Mouse (Mus musculus): ENCODE results near the gene Nadk2. TPM values are rescaled to one million over a fixed set of nuclear protein-coding genes. Genes with fewer than 3 reads are reported as not detected.

Gene Nadk2
- polyA plus RNA-seq, 1 experiment from 2014 or later, result 22.7 TPM

- no peaks in the 10 kb centered on the region for H3K9me3 ChIP-seq (ENCODE audit: control insufficient read depth, low read length)
- no peaks in the 10 kb centered on the region for H3K4me1 ChIP-seq (replicated peaks; ENCODE audit: control insufficient read depth, insufficient read depth, low read length)
- no peak overlapping the region for H3K27ac ChIP-seq (ENCODE audit: low read length)
- H3K27me3 ChIP-seq (replicated peaks; ENCODE audit: control insufficient read depth, insufficient read depth, low read length), result no peaks in the 10 kb centered on the region
- peaks cover 20% of the 10 kb centered on the region for H3K36me3 ChIP-seq (ENCODE audit: control insufficient read depth, insufficient read depth)
- no peak overlapping the region for H3K9ac ChIP-seq (replicated peaks; ENCODE audit: low read depth, low read length)
- no peak overlapping the region for H3K4me3 ChIP-seq (replicated peaks; ENCODE audit: low read length)
- no peak overlapping the region for H3K4me2 ChIP-seq (ENCODE audit: low read length)
- WGBS, result 96% methylated on average over 4 of the region's 4 CpGs
- ATAC-seq, result no peak
These were observed 51.9 kb downstream of the Nadk2 start for GRCm38 (mm10) chr15:9122989-9123388.

- H3K9me3 ChIP-seq (ENCODE audit: control insufficient read depth, low read length), result no peaks in the 10 kb centered on the region
- WGBS, result 94% methylated on average over 21 of the region's 21 CpGs
- H3K4me1 ChIP-seq (replicated peaks; ENCODE audit: control insufficient read depth, insufficient read depth, low read length), result no peaks in the 10 kb centered on the region
- no peak overlapping the region for H3K9ac ChIP-seq (replicated peaks; ENCODE audit: low read depth, low read length)
- ATAC-seq, result no peak
- peaks cover 21% of the 10 kb centered on the region for H3K36me3 ChIP-seq (ENCODE audit: control insufficient read depth, insufficient read depth)
- H3K4me3 ChIP-seq (replicated peaks; ENCODE audit: low read length), result no peak overlapping the region
- H3K27ac ChIP-seq (ENCODE audit: low read length), result no peak overlapping the region
- H3K4me2 ChIP-seq (ENCODE audit: low read length), result no peak overlapping the region
- H3K27me3 ChIP-seq (replicated peaks; ENCODE audit: control insufficient read depth, insufficient read depth, low read length), result no peaks in the 10 kb centered on the region
These were observed 53.8 kb downstream of the Nadk2 start for GRCm38 (mm10) chr15:9124856-9125255.

- H3K4me1 ChIP-seq (replicated peaks; ENCODE audit: control insufficient read depth, insufficient read depth, low read length), result peaks cover 5% of the 10 kb centered on the region; the same call in 1 of the 2 replicates
- ATAC-seq, result no peak
- no peak overlapping the region for H3K27ac ChIP-seq (ENCODE audit: low read length)
- H3K4me3 ChIP-seq (replicated peaks; ENCODE audit: low read length), result no peak overlapping the region
- no peaks in the 10 kb centered on the region for H3K27me3 ChIP-seq (replicated peaks; ENCODE audit: control insufficient read depth, insufficient read depth, low read length)
- H3K36me3 ChIP-seq (ENCODE audit: control insufficient read depth, insufficient read depth), result peaks cover 22% of the 10 kb centered on the region
- H3K9me3 ChIP-seq (ENCODE audit: control insufficient read depth, low read length), result no peaks in the 10 kb centered on the region
- H3K4me2 ChIP-seq (ENCODE audit: low read length), result no peak overlapping the region
- WGBS, result 94% methylated on average over 7 of the region's 7 CpGs
- no peak overlapping the region for H3K9ac ChIP-seq (replicated peaks; ENCODE audit: low read depth, low read length)
These were observed 56.2 kb downstream of the Nadk2 start for GRCm38 (mm10) chr15:9127051-9127791.

- no peaks in the 10 kb centered on the region for H3K9me3 ChIP-seq (ENCODE audit: control insufficient read depth, low read length)
- WGBS, result 74% methylated on average over 9 of the region's 9 CpGs
- H3K27ac ChIP-seq (ENCODE audit: low read length), result no peak overlapping the region
- no peaks in the 10 kb centered on the region for H3K27me3 ChIP-seq (replicated peaks; ENCODE audit: control insufficient read depth, insufficient read depth, low read length)
- no peak overlapping the region for H3K4me2 ChIP-seq (ENCODE audit: low read length)
- peaks cover 12% of the 10 kb centered on the region for H3K4me1 ChIP-seq (replicated peaks; ENCODE audit: control insufficient read depth, insufficient read depth, low read length)
- peaks cover 11% of the 10 kb centered on the region for H3K36me3 ChIP-seq (ENCODE audit: control insufficient read depth, insufficient read depth)
- peak; percentile 32; the same call in 1 of the 2 replicates for ATAC-seq
- no peak overlapping the region for H3K4me3 ChIP-seq (replicated peaks; ENCODE audit: low read length)
- no peak overlapping the region for H3K9ac ChIP-seq (replicated peaks; ENCODE audit: low read depth, low read length)
These were observed 59.9 kb downstream of the Nadk2 start for GRCm38 (mm10) chr15:9130772-9131498.

GRCm38 (mm10) chr15:9131499-9131888, 60.4 kb downstream of the Nadk2 start:
- WGBS, result 90% methylated on average over 4 of the region's 4 CpGs
- Histone ChIP-seq H3K4me2 (ENCODE audit: low read length) (no peak overlapping the region), H3K9me3 (ENCODE audit: control insufficient read depth, low read length) (no peaks in the 10 kb centered on the region), H3K27ac (ENCODE audit: low read length) (no peak overlapping the region), H3K4me3 (replicated peaks; ENCODE audit: low read length) (no peak overlapping the region), H3K36me3 (ENCODE audit: control insufficient read depth, insufficient read depth) (peaks cover 11% of the 10 kb centered on the region), H3K9ac (replicated peaks; ENCODE audit: low read depth, low read length) (no peak overlapping the region), H3K27me3 (replicated peaks; ENCODE audit: control insufficient read depth, insufficient read depth, low read length) (no peaks in the 10 kb centered on the region), H3K4me1 (replicated peaks; ENCODE audit: control insufficient read depth, insufficient read depth, low read length) (peaks cover 12% of the 10 kb centered on the region)
- ATAC-seq, result no peak

- Histone ChIP-seq H3K36me3 (ENCODE audit: control insufficient read depth, insufficient read depth) (peaks cover 13% of the 10 kb centered on the region), H3K4me2 (ENCODE audit: low read length) (no peak overlapping the region), H3K27ac (ENCODE audit: low read length) (no peak overlapping the region), H3K4me3 (replicated peaks; ENCODE audit: low read length) (no peak overlapping the region), H3K4me1 (replicated peaks; ENCODE audit: control insufficient read depth, insufficient read depth, low read length) (peaks cover 13% of the 10 kb centered on the region), H3K27me3 (replicated peaks; ENCODE audit: control insufficient read depth, insufficient read depth, low read length) (no peaks in the 10 kb centered on the region), H3K9ac (replicated peaks; ENCODE audit: low read depth, low read length) (no peak overlapping the region), H3K9me3 (ENCODE audit: control insufficient read depth, low read length) (no peaks in the 10 kb centered on the region)
- peak; percentile 61 for ATAC-seq
- WGBS, result 66% methylated on average over 13 of the region's 13 CpGs
These were observed 61.8 kb downstream of the Nadk2 start for GRCm38 (mm10) chr15:9132693-9133443.

- ATAC-seq, result no peak
- H3K27ac ChIP-seq (ENCODE audit: low read length), result no peak overlapping the region
- no peak overlapping the region for H3K4me3 ChIP-seq (replicated peaks; ENCODE audit: low read length)
- H3K9ac ChIP-seq (replicated peaks; ENCODE audit: low read depth, low read length), result no peak overlapping the region
- H3K4me1 ChIP-seq (replicated peaks; ENCODE audit: control insufficient read depth, insufficient read depth, low read length), result peaks cover 26% of the 10 kb centered on the region
- H3K4me2 ChIP-seq (ENCODE audit: low read length), result no peak overlapping the region
- peaks cover 11% of the 10 kb centered on the region for H3K36me3 ChIP-seq (ENCODE audit: control insufficient read depth, insufficient read depth)
- H3K9me3 ChIP-seq (ENCODE audit: control insufficient read depth, low read length), result no peaks in the 10 kb centered on the region
- H3K27me3 ChIP-seq (replicated peaks; ENCODE audit: control insufficient read depth, insufficient read depth, low read length), result no peaks in the 10 kb centered on the region
- 83% methylated on average over 6 of the region's 6 CpGs for WGBS
These were observed 63.9 kb downstream of the Nadk2 start for GRCm38 (mm10) chr15:9134891-9135507.

- peak overlapping the region; percentile 98 for H3K4me3 ChIP-seq (replicated peaks; ENCODE audit: low read length)
- no peak overlapping the region for H3K27ac ChIP-seq (ENCODE audit: low read length)
- H3K27me3 ChIP-seq (replicated peaks; ENCODE audit: control insufficient read depth, insufficient read depth, low read length), result no peaks in the 10 kb centered on the region
- ATAC-seq, result no peak
- H3K4me1 ChIP-seq (replicated peaks; ENCODE audit: control insufficient read depth, insufficient read depth, low read length), result peaks cover 14% of the 10 kb centered on the region
- peak overlapping the region; percentile 67 for H3K9ac ChIP-seq (replicated peaks; ENCODE audit: low read depth, low read length)
- H3K9me3 ChIP-seq (ENCODE audit: control insufficient read depth, low read length), result no peaks in the 10 kb centered on the region
- peak overlapping the region; percentile 60 for H3K4me2 ChIP-seq (ENCODE audit: low read length)
- peaks cover 4% of the 10 kb centered on the region; the same call in 1 of the 2 replicates for H3K36me3 ChIP-seq (ENCODE audit: control insufficient read depth, insufficient read depth)
- WGBS, result 21% methylated on average over 10 of the region's 10 CpGs
These were observed 68.4 kb downstream of the Nadk2 start for GRCm38 (mm10) chr15:9139447-9139846.
